Mouse (Mus musculus): Measurements from ENCODE around the gene Armc9.

Gene Armc9

GRCm38 (mm10) chr1:86176066-86176465 lies 21.5 kb downstream of the Armc9 start:
- peak; percentile 41 to 42 for DNase-seq

- DNase-seq: peak; percentile 87 to 89
These were observed 24.1 kb downstream of the Armc9 start for GRCm38 (mm10) chr1:86178462-86179253.

GRCm38 (mm10) chr1:86182004-86182709 lies 27.6 kb downstream of the Armc9 start:
- DNase-seq: no peak

- no peak for DNase-seq
These were observed 29.1 kb downstream of the Armc9 start for GRCm38 (mm10) chr1:86183577-86184263.

GRCm38 (mm10) chr1:86186762-86187161 lies 32.2 kb downstream of the Armc9 start:
- no peak for DNase-seq

GRCm38 (mm10) chr1:86187856-86188255 lies 33.3 kb downstream of the Armc9 start:
- no peak for DNase-seq

GRCm38 (mm10) chr1:86188271-86188670 lies 33.7 kb downstream of the Armc9 start:
- DNase-seq: no peak

GRCm38 (mm10) chr1:86189034-86189702 lies 34.6 kb downstream of the Armc9 start:
- DNase-seq: no peak

GRCm38 (mm10) chr1:86190843-86191242 lies 36.3 kb downstream of the Armc9 start:
- no peak for DNase-seq

- DNase-seq: no peak
These were observed 39.5 kb downstream of the Armc9 start for GRCm38 (mm10) chr1:86194044-86194443.

GRCm38 (mm10) chr1:86198276-86198675 lies 43.7 kb downstream of the Armc9 start:
- DNase-seq: no peak

GRCm38 (mm10) chr1:86199026-86199425 lies 44.4 kb downstream of the Armc9 start:
- DNase-seq: no peak

GRCm38 (mm10) chr1:86201312-86201711 lies 46.7 kb downstream of the Armc9 start:
- no peak for DNase-seq

- no peak for DNase-seq
These were observed 48.1 kb downstream of the Armc9 start for GRCm38 (mm10) chr1:86202617-86203219.

GRCm38 (mm10) chr1:86210676-86211075 lies 56.1 kb downstream of the Armc9 start:
- DNase-seq: no peak

GRCm38 (mm10) chr1:86211498-86211897 lies 56.9 kb downstream of the Armc9 start:
- DNase-seq: no peak

- DNase-seq: no peak
These were observed 58.2 kb downstream of the Armc9 start for GRCm38 (mm10) chr1:86212731-86213130.

- peak; percentile 87 to 88 for DNase-seq
These were observed 59.6 kb downstream of the Armc9 start for GRCm38 (mm10) chr1:86214158-86214557.

- no peak for DNase-seq
These were observed 60.7 kb downstream of the Armc9 start for GRCm38 (mm10) chr1:86215297-86215696.

- no peak for DNase-seq
These were observed 61.8 kb downstream of the Armc9 start for GRCm38 (mm10) chr1:86216412-86216811.

GRCm38 (mm10) chr1:86217976-86218375 lies 63.4 kb downstream of the Armc9 start:
- peak in 1 of 2 experiments; percentile 21 for DNase-seq

- no peak for DNase-seq
These were observed 70.6 kb downstream of the Armc9 start for GRCm38 (mm10) chr1:86225195-86225594.

GRCm38 (mm10) chr1:86228653-86229052 lies 74.1 kb downstream of the Armc9 start:
- no peak for DNase-seq
